9 mouse cellular contexts compared by ENCODE assay signal in the genomic region with DNA sequence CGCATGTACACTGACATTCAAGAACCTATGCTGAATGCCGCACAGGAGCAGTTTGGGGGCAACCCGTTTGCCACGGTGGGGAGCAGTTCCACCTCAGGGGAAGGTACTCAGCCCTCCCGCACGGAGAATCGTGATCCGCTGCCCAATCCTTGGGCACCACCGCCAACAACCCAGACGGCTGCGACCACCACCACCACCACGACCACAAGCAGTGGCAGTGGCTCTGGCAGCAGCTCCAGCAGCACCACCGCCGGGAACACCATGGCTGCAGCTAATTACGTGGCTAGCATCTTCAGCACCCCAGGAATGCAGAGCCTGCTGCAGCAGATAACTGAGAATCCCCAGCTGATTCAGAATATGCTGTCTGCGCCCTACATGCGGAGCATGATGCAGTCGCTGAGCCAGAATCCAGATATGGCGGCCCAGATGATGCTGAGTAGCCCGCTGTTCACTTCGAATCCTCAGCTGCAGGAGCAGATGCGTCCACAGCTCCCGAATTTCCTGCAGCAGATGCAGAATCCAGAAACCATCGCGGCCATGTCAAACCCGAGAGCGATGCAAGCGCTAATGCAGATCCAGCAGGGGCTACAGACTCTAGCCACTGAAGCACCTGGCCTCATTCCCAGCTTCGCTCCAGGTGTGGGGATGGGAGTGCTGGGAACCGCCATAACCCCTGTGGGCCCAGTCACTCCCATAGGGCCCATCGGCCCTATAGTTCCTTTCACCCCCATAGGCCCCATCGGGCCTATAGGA. TPM values are rescaled to one million over a fixed set of nuclear protein-coding genes. Genes with fewer than 3 reads are reported as not detected.
DNase-seq lines count a peak whose midpoint lies in the region; ATAC-seq and TF ChIP-seq lines count a peak whose summit lies in the region.
"Had no signal": no experiment of that assay in that cellular context is flagged by ENCODE, and none has a peak within 500 bp of the region (broad histone marks: within the 10 kb centered on the region; RNA-seq: fewer than 3 reads in every experiment).

No protein-coding gene starts in this region.

- peak overlapping the region; percentile 97 for H3K27ac ChIP-seq in forebrain, embryonic 13.5 days
- H3K27ac ChIP-seq in hindbrain, embryonic 16.5 days (ENCODE audit: low read depth, low read length) = peak overlapping the region; percentile 96
- H3K27ac ChIP-seq in limb, embryonic 15.5 days = peak overlapping the region; percentile 96
- peak overlapping the region; percentile 94 for H3K27ac ChIP-seq in olfactory bulb, adult 2 months (ENCODE audit: insufficient read depth, low read depth, low read length)

- peak overlapping the region; percentile 73 for H3K4me2 ChIP-seq in forebrain, embryonic 13.5 days
- peak overlapping the region; percentile 72 for H3K4me2 ChIP-seq in hindbrain, embryonic 16.5 days (ENCODE audit: low read length)
- peak overlapping the region; percentile 63 for H3K4me2 ChIP-seq in limb, embryonic 15.5 days

- H3K9ac ChIP-seq in forebrain, embryonic 13.5 days = peak overlapping the region; percentile 91
- peak overlapping the region; percentile 84 for H3K9ac ChIP-seq in hindbrain, embryonic 16.5 days (ENCODE audit: low read depth, low read length)
- peak overlapping the region; percentile 33; the same call in 1 of the 2 replicates for H3K9ac ChIP-seq in limb, embryonic 15.5 days

- H3K27me3 ChIP-seq in forebrain, embryonic 13.5 days = no peaks in the 10 kb centered on the region
- no peaks in the 10 kb centered on the region for H3K27me3 ChIP-seq in hindbrain, embryonic 16.5 days (replicated peaks; ENCODE audit: control insufficient read depth, insufficient read depth, low read length)
- no peaks in the 10 kb centered on the region for H3K27me3 ChIP-seq in limb, embryonic 15.5 days

- H3K4me3 ChIP-seq in forebrain, embryonic 13.5 days = peak overlapping the region; percentile 70
- peak overlapping the region; percentile 61 for H3K4me3 ChIP-seq in hindbrain, embryonic 16.5 days (ENCODE audit: low read length)
- peak overlapping the region; percentile 58 for H3K4me3 ChIP-seq in limb, embryonic 15.5 days
- H3K4me3 ChIP-seq in olfactory bulb, adult 2 months (ENCODE audit: insufficient read depth, low read depth, low read length) = peak overlapping the region; percentile 81

- H3K4me1 ChIP-seq in forebrain, embryonic 13.5 days = peaks cover 5% of the 10 kb centered on the region; the same call in 1 of the 2 replicates
- no peaks in the 10 kb centered on the region for H3K4me1 ChIP-seq in hindbrain, embryonic 16.5 days (ENCODE audit: control insufficient read depth, insufficient read depth, low read depth, low read length)
- H3K4me1 ChIP-seq in limb, embryonic 15.5 days = peaks cover 4% of the 10 kb centered on the region; the same call in 1 of the 2 replicates
- H3K4me1 ChIP-seq in olfactory bulb, adult 2 months (ENCODE audit: control insufficient read depth, insufficient read depth, low read length) = no peaks in the 10 kb centered on the region; the same call in 1 of the 2 replicates

- peak; percentile 2 for DNase-seq in kidney, adult 18-20 months
- no peak for DNase-seq in kidney, adult 9 months
- DNase-seq in adrenal gland, postnatal 10 days = peak; percentile 4
- DNase-seq in adipocyte (ENCODE audit: low spot score) = no peak

- WGBS in forebrain, embryonic 13.5 days = 21% methylated on average over 32 of the region's 32 CpGs
- WGBS in hindbrain, embryonic 16.5 days = 26% methylated on average over 29 of the region's 32 CpGs
- WGBS in limb, embryonic 15.5 days = 24% methylated on average over 32 of the region's 32 CpGs
- 20% methylated on average over 32 of the region's 32 CpGs for WGBS in olfactory bulb, adult 2 months

- no peak for TF ChIP-seq CTCF in olfactory bulb, adult 2 months (IDR thresholded peaks at IDR 0.05; ENCODE audit: insufficient read depth, low read depth, low read length)

- ATAC-seq in forebrain, embryonic 13.5 days = no peak; the same call in 1 of the 2 replicates
- ATAC-seq in hindbrain, embryonic 16.5 days = no peak
- ATAC-seq in limb, embryonic 15.5 days (ENCODE audit: insufficient number of reproducible peaks, low FRiP score, low TSS enrichment, low read depth) = no peak

- TF ChIP-seq POLR2A in olfactory bulb, adult 2 months (IDR thresholded peaks at IDR 0.05; ENCODE audit: insufficient read depth, low read depth, low read length) = no peak

- H3K9me3 ChIP-seq in forebrain, embryonic 13.5 days (replicated peaks) = no peaks in the 10 kb centered on the region
- H3K9me3 ChIP-seq in hindbrain, embryonic 16.5 days (ENCODE audit: control insufficient read depth, low read length) = peaks cover 2% of the 10 kb centered on the region; the same call in 1 of the 2 replicates
- no peaks in the 10 kb centered on the region for H3K9me3 ChIP-seq in limb, embryonic 15.5 days

- peaks cover 6% of the 10 kb centered on the region; the same call in 1 of the 2 replicates for H3K36me3 ChIP-seq in forebrain, embryonic 13.5 days (ENCODE audit: poor library complexity, severe bottlenecking)
- no peaks in the 10 kb centered on the region for H3K36me3 ChIP-seq in hindbrain, embryonic 16.5 days (ENCODE audit: control insufficient read depth, insufficient read depth, low read length)
- no peaks in the 10 kb centered on the region for H3K36me3 ChIP-seq in limb, embryonic 15.5 days

RNA-seq across cellular contexts. Expression of a gene that starts 1.4 kb away (rescaled TPM):
- 10 to 100 TPM; 42.2 to 43.1 TPM for total RNA-seq in adrenal gland, postnatal 10 days (2021)
- polyA plus RNA-seq in forebrain, embryonic 13.5 days (2015; fragmentation: Nextera tagmentation; extraction: Ambion mirVana) = 45.3 and 48.5 TPM in 2 replicates
- polyA plus RNA-seq in hindbrain, embryonic 16.5 days (2015; fragmentation: Nextera tagmentation; extraction: Ambion mirVana) = 37.7 and 42.9 TPM in 2 replicates
- 13.7 and 16.8 TPM in 2 replicates for polyA plus RNA-seq in limb, embryonic 15.5 days (2015; fragmentation: Nextera tagmentation; extraction: Ambion mirVana)
- not detected in 2 replicates for polyA plus RNA-seq in olfactory bulb, adult 2 months (2012; ENCODE audit: insufficient read depth, insufficient read length, low replicate concordance, missing spikeins)

RNA-seq across cellular contexts. Expression of a gene that starts 58.9 kb away (rescaled TPM):
- not detected for total RNA-seq in adrenal gland, postnatal 10 days (2021)
- not detected in 2 replicates for polyA plus RNA-seq in forebrain, embryonic 13.5 days (2015; fragmentation: Nextera tagmentation; extraction: Ambion mirVana)
- not detected in 2 replicates for polyA plus RNA-seq in hindbrain, embryonic 16.5 days (2015; fragmentation: Nextera tagmentation; extraction: Ambion mirVana)
- polyA plus RNA-seq in limb, embryonic 15.5 days (2015; fragmentation: Nextera tagmentation; extraction: Ambion mirVana) = not detected in 2 replicates
- not detected in 2 replicates for polyA plus RNA-seq in olfactory bulb, adult 2 months (2012; ENCODE audit: insufficient read depth, insufficient read length, low replicate concordance, missing spikeins)
- polyA plus RNA-seq: large intestine, adult 2 months had no signal

Comparison
In these comparisons a context has a peak if more than half of its experiments do, and no peak if none do; other contexts are left out.
1. DNase-seq: peak in kidney, adult 18-20 months (single experiment) and adrenal gland, postnatal 10 days (single experiment); none in kidney, adult 9 months (single experiment) and adipocyte (single experiment).
2. H3K9ac ChIP-seq: peak in every context shown above with its lines; median percentile 91 in forebrain, embryonic 13.5 days; 84 in hindbrain, embryonic 16.5 days; 33 in limb, embryonic 15.5 days.
3. Peak in every context shown above with its lines, with median percentiles within 50 percentile points of each other: H3K27ac ChIP-seq, H3K4me2 ChIP-seq and H3K4me3 ChIP-seq.